Mouse (Mus musculus): ENCODE measurements at regions not wholly inside any gene's neighbourhood (a gene's known extent, or its start where the extent isn't known, plus 50 kb on each side); places are given as distances from the start of the nearest gene placed in this dataset.

DNA sequence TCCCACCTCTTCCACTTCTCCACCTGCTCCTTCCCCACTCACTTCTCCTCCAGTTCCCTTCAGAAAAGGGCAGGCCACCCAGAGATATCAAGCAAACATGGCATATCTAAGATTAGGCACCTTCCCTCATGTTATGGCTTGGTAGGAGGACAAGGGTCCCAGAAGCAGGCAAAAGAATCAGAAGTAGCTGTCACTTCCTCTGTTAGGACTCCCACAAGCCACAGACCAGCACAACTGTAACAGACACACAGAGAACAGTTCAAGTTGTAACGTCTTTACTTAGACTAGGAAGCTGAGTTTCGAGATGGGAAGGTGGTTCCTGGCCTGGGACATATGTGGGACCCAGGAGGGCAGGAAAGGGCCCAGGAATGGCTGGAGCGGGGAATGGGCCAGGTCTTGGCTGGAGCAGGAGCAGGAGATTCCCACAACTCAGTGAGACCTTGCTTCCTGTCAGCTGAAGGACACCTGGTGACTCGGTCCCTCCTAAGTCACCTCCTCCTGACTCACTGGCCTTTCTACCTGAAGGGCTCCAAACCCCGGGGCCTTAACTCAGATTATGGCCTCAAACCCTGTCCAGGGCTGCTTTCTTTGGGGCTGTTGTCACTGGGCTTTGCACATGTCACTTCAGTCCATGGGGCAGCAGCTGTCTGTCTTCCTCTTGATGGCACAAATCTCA, 304.2 kb downstream of the 4933412E24Rik start:
- no peaks in the 10 kb centered on the region for H3K4me1 ChIP-seq (ENCODE audit: control insufficient read depth in 1 of 2, insufficient read depth in 2 of 2, low read length in 2 of 2)
- H3K36me3 ChIP-seq (ENCODE audit: control insufficient read depth in 1 of 2, insufficient read depth in 2 of 2, low read length in 2 of 2), result no peaks in the 10 kb centered on the region
- no peaks in the 10 kb centered on the region for H3K27me3 ChIP-seq (ENCODE audit: control insufficient read depth in 1 of 2, insufficient read depth in 2 of 2, low read length in 2 of 2)
- no peak overlapping the region for H3K9ac ChIP-seq (ENCODE audit: control insufficient read depth, low read depth, low read length, poor library complexity, severe bottlenecking)
- TF ChIP-seq RAD21 (IDR thresholded peaks at IDR 0.05; ENCODE audit: low read depth, low read length) (no peak), MAZ (IDR thresholded peaks at IDR 0.05; ENCODE audit: low read depth, low read length) (no peak), MAFK (IDR thresholded peaks at IDR 0.05; ENCODE audit: borderline replicate concordance, low read depth, low read length) (no peak), SMC3 (IDR thresholded peaks at IDR 0.05; ENCODE audit: low read depth, low read length) (no peak), GABPA (IDR thresholded peaks at IDR 0.05; ENCODE audit: low read depth, low read length) (no peak), CTCF (IDR thresholded peaks at IDR 0.05 in 2 of 3, conservative IDR thresholded peaks at IDR 0.05 in 1 of 3; ENCODE audit: control insufficient read depth in 1 of 3, insufficient read depth in 1 of 3, low read depth in 2 of 3, low read length in 3 of 3, poor library complexity in 1 of 3, severe bottlenecking in 1 of 3) (no peak), SIN3A (IDR thresholded peaks at IDR 0.05; ENCODE audit: low read length) (no peak), ZKSCAN1 (IDR thresholded peaks at IDR 0.05; ENCODE audit: low read depth, low read length) (no peak), POLR2AphosphoS2 (IDR thresholded peaks at IDR 0.05; ENCODE audit: low read length) (no peak), BHLHE40 (IDR thresholded peaks at IDR 0.05; ENCODE audit: borderline replicate concordance, low read depth, low read length) (no peak), NRF1 (IDR thresholded peaks at IDR 0.05; ENCODE audit: insufficient read depth, low read depth, low read length, poor library complexity, severe bottlenecking) (no peak), MAX (IDR thresholded peaks at IDR 0.05; ENCODE audit: low read length) (no peak), ZNF384 (IDR thresholded peaks at IDR 0.05; ENCODE audit: low read depth, low read length) (no peak), POLR2A (IDR thresholded peaks at IDR 0.05; ENCODE audit: control insufficient read depth in 1 of 2, insufficient read depth in 1 of 2, low read depth in 1 of 2, low read length in 2 of 2, poor library complexity in 1 of 2) (no peak), RCOR1 (IDR thresholded peaks at IDR 0.05; ENCODE audit: low read depth, low read length) (no peak)
- DNase-seq (ENCODE audit: low read depth, low spot score), result no peak
- H3K4me3 ChIP-seq (ENCODE audit: control insufficient read depth in 1 of 2, insufficient read depth in 1 of 2, low read depth in 2 of 2, low read length in 2 of 2), result no peak overlapping the region
- H3K9me3 ChIP-seq (replicated peaks; ENCODE audit: insufficient read depth, low read length), result no peaks in the 10 kb centered on the region
- H3K79me2 ChIP-seq (ENCODE audit: control insufficient read depth, insufficient read depth, low read length, poor library complexity), result no peaks in the 10 kb centered on the region
- H3K27ac ChIP-seq (ENCODE audit: control insufficient read depth, low read depth, low read length), result no peak overlapping the region

DNA sequence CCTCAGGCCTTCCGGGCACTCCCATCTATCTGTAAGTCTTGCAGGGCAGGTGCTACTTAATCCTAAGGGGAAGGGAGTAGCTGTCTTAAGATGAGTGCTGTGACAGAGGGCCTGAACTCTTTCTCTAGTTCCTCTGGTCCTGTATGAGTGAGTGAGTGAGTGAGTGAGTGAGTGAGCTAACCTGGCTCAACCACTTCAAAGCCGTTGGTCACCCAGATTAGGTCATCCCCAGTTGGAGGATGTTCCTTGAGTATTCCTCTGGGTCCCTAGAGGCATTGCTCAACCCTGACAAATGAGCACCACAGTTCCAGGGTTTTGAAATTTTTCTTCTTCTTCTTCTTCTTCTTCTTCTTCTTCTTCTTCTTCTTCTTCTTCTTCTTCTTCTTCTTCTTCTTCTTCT, 306.5 kb downstream of the 4933412E24Rik start:
- Histone ChIP-seq H3K27ac (ENCODE audit: control insufficient read depth, low read depth, low read length) (no peak overlapping the region), H3K4me1 (ENCODE audit: control insufficient read depth in 1 of 2, insufficient read depth in 2 of 2, low read length in 2 of 2) (no peaks in the 10 kb centered on the region), H3K4me3 (ENCODE audit: control insufficient read depth in 1 of 2, insufficient read depth in 1 of 2, low read depth in 2 of 2, low read length in 2 of 2) (no peak overlapping the region), H3K36me3 (ENCODE audit: control insufficient read depth in 1 of 2, insufficient read depth in 2 of 2, low read length in 2 of 2) (no peaks in the 10 kb centered on the region), H3K9me3 (replicated peaks; ENCODE audit: insufficient read depth, low read length) (no peaks in the 10 kb centered on the region), H3K9ac (ENCODE audit: control insufficient read depth, low read depth, low read length, poor library complexity, severe bottlenecking) (no peak overlapping the region), H3K79me2 (ENCODE audit: control insufficient read depth, insufficient read depth, low read length, poor library complexity) (no peaks in the 10 kb centered on the region), H3K27me3 (ENCODE audit: control insufficient read depth in 1 of 2, insufficient read depth in 2 of 2, low read length in 2 of 2) (no peaks in the 10 kb centered on the region)
- TF ChIP-seq POLR2AphosphoS2 (IDR thresholded peaks at IDR 0.05; ENCODE audit: low read length), result no peak
- DNase-seq (ENCODE audit: low read depth, low spot score), result no peak

DNA sequence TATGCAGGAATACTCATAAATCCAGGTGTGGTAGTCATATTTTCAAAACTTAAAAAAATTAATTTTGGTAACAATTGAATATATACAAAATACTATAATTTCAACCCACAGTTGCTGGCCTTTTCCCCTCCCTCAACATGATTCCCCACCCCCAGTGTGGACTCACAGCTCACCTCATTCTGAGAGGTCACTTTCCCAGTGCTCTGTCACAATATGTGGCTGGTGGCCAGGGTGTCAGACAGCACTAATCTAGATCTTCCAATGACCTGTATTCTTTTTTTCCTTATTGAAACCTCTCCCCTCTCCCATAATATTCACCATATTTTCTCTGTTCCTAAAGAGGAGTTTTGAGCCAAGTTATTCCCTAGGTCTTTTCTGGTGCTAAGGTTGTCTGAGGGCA, 308.0 kb downstream of the 4933412E24Rik start:
- Histone ChIP-seq H3K27me3 (ENCODE audit: control insufficient read depth in 1 of 2, insufficient read depth in 2 of 2, low read length in 2 of 2) (no peaks in the 10 kb centered on the region), H3K27ac (ENCODE audit: control insufficient read depth, low read depth, low read length) (no peak overlapping the region), H3K4me3 (ENCODE audit: control insufficient read depth in 1 of 2, insufficient read depth in 1 of 2, low read depth in 2 of 2, low read length in 2 of 2) (no peak overlapping the region), H3K9me3 (replicated peaks; ENCODE audit: insufficient read depth, low read length) (no peaks in the 10 kb centered on the region), H3K9ac (ENCODE audit: control insufficient read depth, low read depth, low read length, poor library complexity, severe bottlenecking) (no peak overlapping the region), H3K4me1 (ENCODE audit: control insufficient read depth in 1 of 2, insufficient read depth in 2 of 2, low read length in 2 of 2) (no peaks in the 10 kb centered on the region), H3K36me3 (ENCODE audit: control insufficient read depth in 1 of 2, insufficient read depth in 2 of 2, low read length in 2 of 2) (no peaks in the 10 kb centered on the region), H3K79me2 (ENCODE audit: control insufficient read depth, insufficient read depth, low read length, poor library complexity) (no peaks in the 10 kb centered on the region)
- TF ChIP-seq RCOR1 (IDR thresholded peaks at IDR 0.05; ENCODE audit: low read depth, low read length) (no peak), MAX (IDR thresholded peaks at IDR 0.05; ENCODE audit: low read length) (no peak), GATA1 (IDR thresholded peaks at IDR 0.05; ENCODE audit: low read depth, low read length) (no peak), NRF1 (IDR thresholded peaks at IDR 0.05; ENCODE audit: insufficient read depth, low read depth, low read length, poor library complexity, severe bottlenecking) (no peak), NELFE (IDR thresholded peaks at IDR 0.05; ENCODE audit: low read depth, low read length) (no peak), USF2 (IDR thresholded peaks at IDR 0.05; ENCODE audit: borderline replicate concordance in 1 of 2, insufficient read depth in 1 of 2, low read depth in 1 of 2, low read length in 2 of 2) (no peak), GABPA (IDR thresholded peaks at IDR 0.05; ENCODE audit: low read depth, low read length) (no peak), TAL1 (IDR thresholded peaks at IDR 0.05; ENCODE audit: low read length) (no peak), BHLHE40 (IDR thresholded peaks at IDR 0.05; ENCODE audit: borderline replicate concordance, low read depth, low read length) (no peak), CTCF (IDR thresholded peaks at IDR 0.05 in 2 of 3, conservative IDR thresholded peaks at IDR 0.05 in 1 of 3; ENCODE audit: control insufficient read depth in 1 of 3, insufficient read depth in 1 of 3, low read depth in 2 of 3, low read length in 3 of 3, poor library complexity in 1 of 3, severe bottlenecking in 1 of 3) (no peak), ZKSCAN1 (IDR thresholded peaks at IDR 0.05; ENCODE audit: low read depth, low read length) (no peak), SMC3 (IDR thresholded peaks at IDR 0.05; ENCODE audit: low read depth, low read length) (no peak), E2F4 (IDR thresholded peaks at IDR 0.05; ENCODE audit: borderline replicate concordance, low read depth, low read length) (no peak), RAD21 (IDR thresholded peaks at IDR 0.05; ENCODE audit: low read depth, low read length) (no peak), POLR2A (IDR thresholded peaks at IDR 0.05; ENCODE audit: control insufficient read depth in 1 of 2, insufficient read depth in 1 of 2, low read depth in 1 of 2, low read length in 2 of 2, poor library complexity in 1 of 2) (no peak)
- DNase-seq (ENCODE audit: low read depth, low spot score), result no peak

All from MEL (cell line).